Mouse (Mus musculus) bone marrow, adult 2 months (tissue): ENCODE measurements around the gene Cadm2.

Experiments used
- CTCF ChIP-seq: fragments of 200-500 bp; IDR thresholded peaks from 2 replicates; pipeline ENCODE4 v1.5.1; 2011; ENCODE audit warnings: low read length, control low read depth; ENCODE audit not compliant: control insufficient read depth, insufficient read depth
- POLR2A ChIP-seq: fragments of 200-500 bp; IDR thresholded peaks from 2 replicates; pipeline ENCODE4 v1.6.1; 2011; ENCODE audit warnings: low read depth, mild to moderate bottlenecking, control low read depth, low read length, borderline replicate concordance; ENCODE audit not compliant: control insufficient read depth

- TF ChIP-seq POLR2A (no peak), CTCF (no peak)
Measured at GRCm38 (mm10) chr16:66967686-66968085, 653.0 kb downstream of the Cadm2 start.
